Mouse (Mus musculus): Measurements from ENCODE around the gene Cacna1i.

Gene Cacna1i

GRCm38 (mm10) chr15:80334766-80335165, 47.7 kb downstream of the Cacna1i start:
- DNase-seq (ENCODE audit: low spot score): no peak

GRCm38 (mm10) chr15:80335196-80335595, 48.2 kb downstream of the Cacna1i start:
- DNase-seq (ENCODE audit: low spot score): no peak

GRCm38 (mm10) chr15:80340348-80340747, 53.3 kb downstream of the Cacna1i start:
- no peak for DNase-seq (ENCODE audit: low spot score)

- no peak for DNase-seq (ENCODE audit: low spot score)
Observed at GRCm38 (mm10) chr15:80342394-80342793, 55.4 kb downstream of the Cacna1i start.

GRCm38 (mm10) chr15:80343031-80343430, 56.0 kb downstream of the Cacna1i start:
- DNase-seq (ENCODE audit: low spot score): no peak

GRCm38 (mm10) chr15:80343731-80344130, 56.7 kb downstream of the Cacna1i start:
- DNase-seq (ENCODE audit: low spot score): no peak

GRCm38 (mm10) chr15:80346510-80346909, 59.5 kb downstream of the Cacna1i start:
- DNase-seq (ENCODE audit: low spot score): no peak

- DNase-seq (ENCODE audit: low spot score): no peak
Observed at GRCm38 (mm10) chr15:80350431-80350830, 63.4 kb downstream of the Cacna1i start.

- no peak for DNase-seq (ENCODE audit: low spot score)
Observed at GRCm38 (mm10) chr15:80358798-80359197, 71.8 kb downstream of the Cacna1i start.

- no peak for DNase-seq (ENCODE audit: low spot score)
Observed at GRCm38 (mm10) chr15:80361780-80362508, 74.9 kb downstream of the Cacna1i start.

- no peak for DNase-seq (ENCODE audit: low spot score)
Observed at GRCm38 (mm10) chr15:80362509-80363172, 75.6 kb downstream of the Cacna1i start.

- DNase-seq (ENCODE audit: low spot score): peak; percentile 43
Observed at GRCm38 (mm10) chr15:80363821-80364715, 77.0 kb downstream of the Cacna1i start.

GRCm38 (mm10) chr15:80366899-80367298, 79.9 kb downstream of the Cacna1i start:
- DNase-seq (ENCODE audit: low spot score): peak; percentile 26

- DNase-seq (ENCODE audit: low spot score): no peak
Observed at GRCm38 (mm10) chr15:80373219-80373964, 86.4 kb downstream of the Cacna1i start.

- DNase-seq (ENCODE audit: low spot score): no peak
Observed at GRCm38 (mm10) chr15:80374854-80375253, 87.8 kb downstream of the Cacna1i start.

GRCm38 (mm10) chr15:80387185-80387584, 100.1 kb downstream of the Cacna1i start:
- DNase-seq (ENCODE audit: low spot score): no peak

- no peak for DNase-seq (ENCODE audit: low spot score)
Observed at GRCm38 (mm10) chr15:80391791-80392190, 104.8 kb downstream of the Cacna1i start.

- DNase-seq (ENCODE audit: low spot score): no peak
Observed at GRCm38 (mm10) chr15:80395035-80395434, 108.0 kb downstream of the Cacna1i start.

GRCm38 (mm10) chr15:80399451-80399850, 112.4 kb downstream of the Cacna1i start:
- no peak for DNase-seq (ENCODE audit: low spot score)

- DNase-seq (ENCODE audit: low spot score): no peak
Observed at GRCm38 (mm10) chr15:80401387-80401898, 114.4 kb downstream of the Cacna1i start.

- no peak for DNase-seq (ENCODE audit: low spot score)
Observed at GRCm38 (mm10) chr15:80401980-80402379, 114.9 kb downstream of the Cacna1i start.

- no peak for DNase-seq (ENCODE audit: low spot score)
Observed at GRCm38 (mm10) chr15:80407873-80408272, 120.8 kb downstream of the Cacna1i start.

Measured in yolk sac, embryonic 10.5 days (tissue).